Mouse (Mus musculus): ENCODE measurements around the gene Itgb8.

Itgb8 gene

DNA sequence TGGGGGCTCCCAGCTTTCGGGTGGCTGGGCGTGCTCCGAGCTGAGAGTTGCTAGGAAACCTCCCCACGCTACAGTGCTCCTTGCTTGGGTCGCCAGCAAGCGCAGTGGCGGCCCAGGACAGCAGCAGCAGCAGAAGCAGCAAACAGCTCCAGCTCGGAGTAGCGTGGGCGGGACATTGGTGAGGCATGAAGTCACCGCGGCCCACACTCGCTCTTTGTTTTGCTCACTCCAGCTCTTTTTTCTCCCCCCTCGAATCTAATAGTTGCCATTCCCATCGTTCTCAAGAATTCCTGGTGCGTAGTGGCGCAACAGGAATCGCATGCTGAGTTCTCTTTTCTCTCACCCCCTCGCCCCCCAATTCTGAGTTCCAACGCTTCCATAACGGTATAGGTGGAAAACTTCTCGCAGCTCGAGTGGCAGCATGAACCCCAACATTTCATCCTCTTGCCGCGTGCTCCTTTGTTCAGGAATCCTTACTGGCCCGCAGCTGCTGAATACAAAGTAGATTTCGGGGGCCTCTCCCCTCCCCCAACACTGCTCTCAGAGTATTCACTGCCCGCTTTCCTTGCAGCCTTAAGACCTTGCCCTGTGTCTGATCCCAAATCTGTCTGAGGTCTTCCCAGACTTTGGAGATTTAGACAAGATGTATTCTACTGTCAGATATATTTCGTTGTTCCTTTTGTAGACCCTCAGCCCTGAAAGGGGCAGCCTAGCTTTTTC, at the start of gene Itgb8:
Gene Itgb8, minus strand, starts transcription at position 107 of the 720 bp plus-strand sequence.
- DNase-seq, result peak; percentile 76

DNA sequence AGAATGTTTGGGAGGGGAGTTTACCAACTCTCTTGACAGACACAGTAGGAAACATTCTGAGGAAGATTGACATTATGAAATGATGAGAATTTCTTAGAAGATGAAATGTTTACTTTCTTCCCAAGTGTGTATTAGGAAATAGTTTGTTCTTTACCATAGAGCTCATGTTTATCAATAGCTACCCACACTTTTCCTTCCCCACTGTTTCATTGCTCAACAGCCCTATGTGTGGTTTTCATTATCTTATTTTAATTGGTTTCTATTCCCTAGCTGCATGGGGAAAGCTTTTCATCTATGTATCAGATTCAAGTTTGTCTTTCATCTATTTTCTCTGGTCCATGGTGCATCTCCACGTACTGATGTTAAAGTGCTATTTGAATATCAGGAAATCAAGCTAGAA, 37.7 kb upstream of the Itgb8 start:
- DNase-seq, result no peak

DNA sequence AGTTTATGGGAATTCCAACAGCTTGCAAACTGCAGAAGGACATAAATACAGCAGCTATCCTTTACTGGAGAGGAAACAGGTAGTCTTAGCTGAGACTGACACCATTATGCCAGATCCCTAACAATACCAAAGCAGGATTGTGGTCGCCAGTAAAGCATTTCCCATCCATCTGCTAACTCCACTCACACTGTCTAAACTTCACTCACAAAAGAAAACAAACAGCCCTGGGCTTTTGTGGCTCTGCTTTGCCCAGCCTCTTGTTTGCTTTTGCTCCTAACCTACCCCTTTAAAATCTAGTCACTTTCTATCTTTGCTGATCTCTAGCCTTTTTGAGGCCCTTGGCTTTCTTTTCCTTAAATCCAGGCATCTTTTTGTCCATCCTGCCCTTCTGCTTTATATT, 35.0 kb upstream of the Itgb8 start:
- no peak for DNase-seq

DNA sequence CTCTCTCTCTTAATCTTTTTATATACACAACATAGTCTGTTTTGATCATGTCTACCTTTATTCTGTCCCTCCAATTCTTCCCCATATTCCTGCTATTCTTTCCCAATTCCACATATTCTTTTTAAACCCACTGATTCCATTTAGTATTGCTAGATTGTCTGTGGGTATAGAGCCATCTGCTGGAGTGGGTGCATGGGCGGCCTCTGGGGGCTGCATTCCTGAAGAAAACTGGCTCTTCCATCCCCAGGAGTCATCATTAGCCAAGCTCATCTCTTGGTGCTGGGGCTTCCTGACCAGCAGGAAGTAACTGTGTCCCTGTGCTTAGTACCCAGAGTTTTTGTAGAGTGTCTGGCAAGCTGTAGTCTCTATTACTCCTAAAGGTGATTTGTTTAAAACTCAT, 33.4 kb upstream of the Itgb8 start:
- DNase-seq, result no peak

DNA sequence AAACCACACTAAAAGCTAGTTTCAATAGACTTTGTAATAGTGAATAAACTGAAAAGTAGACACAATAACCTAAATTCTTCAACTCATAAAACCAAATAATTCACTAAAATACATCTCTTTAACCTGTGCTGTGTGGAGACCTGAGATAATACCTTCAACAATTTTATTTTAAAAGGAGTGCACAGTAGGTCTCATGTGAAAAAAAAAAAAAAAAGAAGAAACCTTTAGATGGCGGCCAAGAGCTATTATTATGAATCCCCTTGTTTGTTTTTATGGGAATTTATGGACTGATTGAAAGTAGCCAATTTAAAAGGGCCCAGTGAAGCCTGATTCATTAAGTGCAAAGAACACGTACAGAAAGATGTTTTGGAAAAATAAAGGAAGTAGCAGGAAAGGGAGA, 31.4 kb upstream of the Itgb8 start:
- DNase-seq, result no peak

DNA sequence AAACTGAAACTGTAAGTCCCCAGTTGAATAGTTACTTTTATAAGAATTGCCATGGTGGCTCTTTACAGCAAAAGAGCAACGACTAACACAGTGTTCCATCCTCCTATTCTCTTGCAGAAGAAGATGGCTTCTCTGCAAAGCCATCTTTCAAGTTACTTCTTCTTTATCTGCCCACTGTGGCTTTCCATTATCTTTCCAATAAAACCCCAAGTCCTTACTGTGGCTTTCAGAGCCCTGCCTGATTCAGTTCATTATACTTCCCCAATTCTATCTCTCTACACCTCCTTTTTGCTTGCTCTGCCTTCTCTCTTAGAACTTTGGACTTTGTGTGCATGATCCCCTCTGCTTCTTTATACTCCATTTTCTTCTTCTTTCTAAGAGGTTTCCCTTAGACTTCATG, 30.1 kb upstream of the Itgb8 start:
- DNase-seq, result no peak

DNA sequence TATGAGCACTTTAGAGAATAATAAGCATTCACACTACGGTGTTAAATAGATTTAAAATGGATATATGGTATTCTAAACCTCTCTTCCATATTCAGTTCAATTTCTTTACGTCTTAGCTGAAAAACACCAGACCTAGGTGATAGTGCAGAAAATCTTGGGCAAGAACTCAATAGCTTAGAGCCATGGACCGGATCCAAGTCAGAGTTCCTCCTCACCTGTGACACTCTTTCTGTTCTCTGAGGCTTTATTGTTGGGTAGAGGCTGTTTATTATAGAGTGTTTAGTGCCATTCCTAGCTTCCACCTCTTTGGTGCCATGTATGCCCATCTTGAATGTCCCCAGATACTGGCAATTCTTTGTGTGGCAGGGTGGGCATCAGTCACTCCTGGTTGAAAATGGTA, 25.9 kb upstream of the Itgb8 start:
- no peak for DNase-seq

DNA sequence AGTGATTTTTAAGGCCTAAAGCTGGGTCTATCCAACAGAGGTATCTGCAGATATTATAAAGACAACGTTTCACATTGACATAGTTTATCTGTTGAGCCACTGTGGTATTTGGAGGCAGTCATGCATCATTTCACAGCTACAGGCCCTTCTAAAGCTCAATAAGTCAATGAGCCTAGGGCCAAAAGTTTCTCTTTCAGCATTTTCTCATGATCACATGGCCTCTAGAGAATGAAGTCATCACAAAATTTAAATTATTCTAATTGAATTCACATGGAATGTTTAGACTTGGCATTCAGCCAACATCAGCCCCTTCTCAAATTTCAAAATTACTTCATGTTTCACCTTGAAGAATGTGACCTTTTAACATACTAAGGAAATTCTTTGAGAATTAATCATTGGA, 10.0 kb upstream of the Itgb8 start:
- no peak for DNase-seq

DNA sequence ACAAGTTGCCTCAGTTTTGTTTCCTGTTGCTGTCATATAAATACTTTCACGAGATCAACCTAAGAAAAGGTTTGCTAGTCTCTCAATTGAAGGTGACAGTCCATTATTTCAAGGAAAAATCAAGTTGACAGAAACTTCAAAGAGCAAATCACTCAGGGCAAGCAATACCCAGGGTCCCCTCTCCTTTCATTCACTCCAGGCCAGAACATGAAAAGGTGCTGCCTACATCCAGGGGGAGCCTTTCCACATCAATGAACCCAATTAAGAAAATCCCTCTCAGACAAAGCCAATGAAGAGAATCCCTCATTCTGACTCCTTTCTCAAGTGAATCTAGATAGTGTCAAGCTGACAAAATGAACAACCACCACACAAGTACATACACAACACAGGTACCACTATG, 2.5 kb upstream of the Itgb8 start:
- DNase-seq, result no peak

DNA sequence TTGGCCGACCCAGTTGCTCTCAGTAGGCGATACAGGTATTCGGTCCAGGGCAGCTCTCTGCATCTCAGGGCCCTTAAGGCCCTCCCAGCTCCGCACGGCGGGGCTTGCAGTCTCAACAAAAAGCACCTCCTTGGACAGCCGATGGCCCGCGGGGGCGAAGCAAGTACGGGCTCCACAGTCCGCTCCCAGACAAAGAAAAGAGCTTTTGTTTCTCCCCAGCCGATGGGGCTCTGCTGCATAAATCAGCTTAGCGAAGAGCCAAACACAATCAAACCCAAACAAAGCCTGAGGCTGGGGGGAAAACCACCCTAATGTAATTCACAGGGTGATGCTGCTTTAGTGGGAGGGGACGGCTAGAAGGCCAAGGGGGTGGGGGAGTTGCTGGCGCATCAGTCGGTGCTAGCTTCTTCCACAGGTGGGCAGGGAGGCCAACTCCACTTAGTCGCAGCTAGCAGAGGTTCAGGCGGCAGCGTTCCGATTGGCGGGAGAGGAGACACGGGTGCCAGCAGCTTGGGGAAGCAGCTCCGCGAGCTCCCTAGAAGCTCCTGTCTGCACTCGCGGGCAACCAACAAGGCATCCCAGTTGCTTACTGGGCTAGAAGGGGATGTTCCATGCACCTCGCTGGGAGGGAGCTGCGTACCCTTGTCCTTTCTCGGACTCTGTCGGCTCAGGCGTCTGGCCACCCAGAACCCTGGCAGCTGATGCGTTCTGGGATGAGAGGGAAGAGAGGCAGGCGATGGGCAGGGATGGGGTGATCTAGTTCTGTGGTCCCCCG, 494 bp downstream of the Itgb8 start:
- DNase-seq, result peak; percentile 71

DNA sequence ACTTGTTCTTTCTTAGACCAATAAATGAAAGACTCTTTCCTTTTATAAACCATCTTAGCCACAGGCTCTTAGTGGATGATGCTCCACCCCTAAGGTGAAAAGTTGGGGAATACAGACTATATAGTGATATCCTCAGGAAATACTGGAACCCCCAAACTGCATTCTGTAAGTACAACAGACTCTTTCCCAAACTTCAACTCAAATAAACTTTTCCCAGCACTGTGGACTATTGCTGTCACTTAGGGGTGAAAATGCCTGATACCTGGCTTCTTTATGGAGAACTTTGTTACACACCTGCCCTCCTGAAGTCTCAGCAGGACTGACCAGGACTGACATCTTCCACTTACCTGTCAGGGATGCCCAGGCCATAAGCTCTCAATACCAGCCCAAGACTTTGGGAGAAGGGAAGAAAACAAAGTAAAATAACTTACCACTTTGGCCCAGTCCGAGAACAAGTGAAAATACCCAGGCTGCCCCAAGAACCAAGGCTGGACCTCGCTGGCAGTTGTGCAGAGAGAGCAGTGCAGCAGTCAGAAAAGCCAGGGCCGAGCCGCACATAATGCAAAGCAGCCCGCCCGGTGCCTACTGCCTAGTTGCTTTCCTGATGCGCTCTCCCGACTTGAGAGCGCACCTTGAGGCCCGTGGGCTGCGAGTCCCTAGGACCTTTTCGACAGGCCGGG, 1.2 kb downstream of the Itgb8 start:
- no peak for DNase-seq

DNA sequence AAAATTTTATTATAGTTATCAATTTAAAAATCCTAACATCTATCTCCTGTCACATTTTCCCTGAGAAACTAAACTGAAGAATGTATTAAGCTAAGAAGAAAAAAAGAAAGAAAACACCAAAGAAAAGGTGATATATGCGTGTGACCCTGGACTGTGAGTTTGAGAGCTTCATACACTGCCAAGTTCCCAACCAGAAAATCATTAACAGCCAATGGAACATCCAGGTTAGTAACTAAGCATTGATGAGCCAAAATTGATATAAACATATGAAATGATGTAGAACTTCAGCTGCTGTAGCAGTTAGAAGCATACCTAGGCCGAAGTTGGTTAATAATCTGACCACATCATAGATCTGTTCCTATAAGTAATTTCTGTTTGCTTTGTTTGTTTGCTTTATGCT, 6.8 kb downstream of the Itgb8 start:
- no peak for DNase-seq

DNA sequence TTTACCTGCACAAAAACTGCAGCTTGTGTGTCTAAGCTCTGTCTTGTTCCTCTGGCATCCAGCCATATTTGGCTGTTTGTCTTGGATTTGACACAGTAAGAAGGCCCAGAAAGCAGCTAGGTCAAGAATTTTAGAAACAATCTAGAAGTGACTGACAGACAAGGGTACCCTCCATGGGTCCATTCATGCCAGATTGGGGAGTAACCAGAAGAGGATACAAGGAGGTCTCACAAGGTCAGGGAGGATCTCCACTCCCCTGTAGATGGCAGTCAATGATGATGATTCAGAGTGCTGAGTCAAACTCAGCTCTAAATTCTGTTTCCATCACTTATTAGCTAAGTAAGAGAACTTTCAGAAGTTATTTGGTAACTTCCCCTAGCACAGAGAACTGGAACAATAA, 8.2 kb downstream of the Itgb8 start:
- DNase-seq, result no peak

DNA sequence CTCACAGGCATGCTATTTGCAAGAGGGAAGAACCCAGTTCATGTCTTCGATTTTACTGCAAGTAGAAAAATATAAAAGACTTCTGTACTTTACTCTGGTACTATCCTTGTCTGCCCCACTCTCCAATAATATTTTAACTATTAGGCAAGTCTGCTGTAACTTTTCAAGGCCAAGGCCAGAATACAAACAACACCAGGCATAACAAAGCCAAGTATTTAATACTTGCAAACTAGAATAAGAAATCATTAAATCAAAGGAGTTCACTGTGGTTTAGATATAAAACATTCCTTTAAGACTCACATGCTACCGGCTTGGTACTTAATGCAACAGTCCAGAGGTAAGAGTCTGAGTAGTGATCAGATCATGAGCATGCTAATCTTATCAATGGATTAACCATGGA, 9.0 kb downstream of the Itgb8 start:
- DNase-seq, result no peak

DNA sequence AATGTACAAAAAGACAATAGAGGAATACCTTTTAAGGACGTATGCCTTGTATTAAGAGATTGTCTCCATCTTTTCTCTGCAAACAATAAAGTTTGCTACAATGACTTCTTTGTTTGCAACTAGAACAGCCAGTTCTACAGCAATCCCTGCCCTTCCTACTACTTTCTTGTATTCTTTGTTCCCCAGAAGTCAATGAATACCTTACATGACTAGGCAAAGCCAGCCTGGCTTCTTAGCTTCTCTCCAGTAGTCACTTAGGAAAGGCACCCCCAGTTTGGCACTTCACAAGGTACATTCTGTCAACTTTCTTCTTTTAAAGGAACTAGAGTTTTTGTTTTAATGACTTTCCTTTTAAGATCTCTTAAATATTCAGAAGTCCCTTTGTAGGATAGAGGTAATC, 10.7 kb downstream of the Itgb8 start:
- DNase-seq, result no peak

DNA sequence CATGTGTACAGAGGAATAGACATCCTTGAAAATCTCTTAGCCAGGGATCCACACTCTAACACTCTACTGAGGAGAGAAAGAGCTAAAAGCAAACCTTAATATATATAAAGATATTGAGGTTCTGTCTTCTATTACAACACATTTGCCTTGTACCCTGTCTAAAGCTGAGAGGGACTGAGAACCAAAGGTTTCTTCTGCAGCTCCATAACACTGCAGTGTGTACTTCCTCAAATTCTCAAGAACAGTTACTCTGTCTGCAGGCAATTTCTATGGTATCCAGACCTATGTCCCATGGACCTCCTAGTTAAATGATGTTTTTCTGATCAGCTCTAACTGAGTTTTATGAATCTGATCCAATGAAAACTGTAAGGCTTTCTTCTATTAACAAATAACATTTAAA, 13.9 kb downstream of the Itgb8 start:
- DNase-seq, result no peak

DNA sequence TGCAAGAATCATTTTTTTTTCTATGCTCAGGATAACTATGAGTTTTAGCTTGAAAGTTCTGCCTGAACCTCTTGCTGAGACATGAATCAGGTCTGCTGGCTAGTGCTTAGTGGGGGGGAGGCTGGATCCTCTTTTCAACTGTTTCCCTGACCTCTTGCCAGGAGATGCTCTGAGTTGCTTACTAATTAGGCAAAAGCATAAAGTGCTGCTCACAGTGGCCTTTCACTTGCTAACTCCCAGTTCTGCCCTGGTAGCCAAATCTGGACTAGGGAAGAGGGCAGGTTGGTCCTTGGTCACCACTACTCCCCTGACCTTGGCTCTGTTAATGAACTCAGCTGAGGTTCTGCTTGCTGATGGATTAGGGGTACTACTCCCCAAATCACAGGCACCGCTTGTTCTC, 19.2 kb downstream of the Itgb8 start:
- DNase-seq, result no peak

DNA sequence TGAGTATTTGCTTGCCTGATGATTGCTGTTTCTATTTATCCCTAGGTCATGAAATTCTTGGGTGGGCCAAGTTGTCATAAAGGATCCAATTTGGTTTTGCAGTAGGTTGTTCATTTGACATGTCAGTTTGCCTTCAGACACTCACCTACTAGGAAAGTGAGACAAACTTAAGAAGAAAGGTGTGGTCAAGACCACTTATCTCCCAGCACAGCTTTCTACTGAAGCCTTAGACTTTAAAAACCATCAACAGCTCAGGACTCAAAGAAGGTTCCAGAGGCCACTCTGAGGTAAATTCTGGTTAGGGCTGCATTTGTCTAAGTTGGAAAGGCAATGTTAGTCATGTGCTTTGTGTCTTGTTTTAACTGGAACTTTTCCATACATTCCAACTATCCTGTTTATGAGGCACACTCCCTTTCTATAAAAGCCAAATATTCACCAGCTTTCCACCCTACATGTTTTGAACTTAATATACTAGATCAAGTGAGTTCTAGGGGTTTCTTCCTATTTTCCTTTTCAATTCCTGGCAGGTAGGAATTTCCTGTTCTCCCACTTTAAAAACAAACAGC, 20.8 kb downstream of the Itgb8 start:
- no peak for DNase-seq

DNA sequence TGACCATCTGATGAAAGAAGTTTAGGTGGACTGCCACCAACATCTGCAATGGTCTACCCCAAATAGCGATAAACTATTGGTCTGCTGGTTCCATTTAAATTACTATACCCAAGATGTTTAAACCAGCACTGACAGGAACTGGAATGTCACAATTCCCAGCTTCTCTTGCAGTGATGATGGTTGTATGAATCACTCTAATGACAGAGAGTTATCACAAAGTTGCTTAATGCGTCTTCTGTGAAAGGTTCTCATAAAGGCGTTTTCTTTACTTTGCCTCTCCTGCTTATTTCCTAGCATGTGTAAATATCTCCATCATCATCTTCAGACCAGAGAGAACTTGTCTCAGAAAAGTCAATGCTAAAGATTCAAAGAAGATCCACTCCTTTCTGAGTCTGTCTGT, 23.4 kb downstream of the Itgb8 start:
- DNase-seq, result no peak

DNA sequence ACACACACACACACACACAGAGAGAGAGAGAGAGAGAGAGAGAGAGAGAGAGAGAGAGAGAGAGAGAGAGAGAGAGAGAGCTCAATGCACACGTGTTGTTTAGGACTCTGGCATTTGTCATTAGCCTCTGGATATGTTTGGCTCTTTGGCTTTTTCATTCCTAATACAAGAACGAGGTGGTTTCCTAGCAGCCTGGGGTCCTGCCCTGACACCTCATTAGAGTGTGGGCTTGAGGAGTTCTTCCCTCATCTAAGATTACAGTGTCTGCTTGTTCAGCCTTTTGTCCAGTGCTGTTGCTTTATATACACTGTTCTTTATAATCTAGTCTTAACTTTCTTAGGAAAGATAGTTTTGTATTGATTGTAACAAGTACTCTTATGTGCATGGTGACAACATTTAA, 27.1 kb downstream of the Itgb8 start:
- no peak for DNase-seq

DNA sequence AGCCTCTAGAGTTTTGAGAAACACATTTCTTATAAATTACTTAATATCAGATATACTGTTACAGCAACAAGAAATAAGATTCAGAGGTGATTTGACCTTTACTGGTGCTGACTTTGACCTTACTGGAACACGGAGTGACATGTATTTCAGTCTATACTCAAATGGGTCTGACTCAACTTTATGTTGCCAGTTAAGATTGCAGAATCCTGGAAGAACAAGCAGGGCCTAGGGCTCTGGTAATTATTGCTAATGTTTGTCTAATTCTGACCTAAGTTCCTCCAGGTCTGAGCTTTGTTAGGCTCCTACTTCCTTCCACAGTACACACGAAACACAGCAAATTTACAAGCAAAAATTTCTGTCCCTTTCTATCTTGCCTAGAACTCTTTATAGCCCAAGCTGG, 28.0 kb downstream of the Itgb8 start:
- no peak for DNase-seq

DNA sequence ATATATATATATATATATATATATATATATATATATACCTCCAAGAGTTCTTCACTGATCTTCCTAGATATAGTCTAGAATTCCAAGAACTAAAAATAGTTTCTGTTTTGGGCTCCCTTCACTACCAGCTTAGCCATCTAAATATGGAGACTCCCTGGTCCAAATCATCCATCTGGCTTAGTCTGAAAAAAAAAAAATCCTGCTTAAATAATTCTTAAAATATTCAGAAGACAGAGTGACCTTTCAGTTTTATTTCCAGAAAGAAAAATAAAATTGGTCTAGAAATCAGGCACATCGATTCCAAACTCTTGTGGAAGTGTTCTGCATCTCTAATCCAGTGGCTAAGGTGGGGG, 28.6 kb downstream of the Itgb8 start:
- no peak for DNase-seq

DNA sequence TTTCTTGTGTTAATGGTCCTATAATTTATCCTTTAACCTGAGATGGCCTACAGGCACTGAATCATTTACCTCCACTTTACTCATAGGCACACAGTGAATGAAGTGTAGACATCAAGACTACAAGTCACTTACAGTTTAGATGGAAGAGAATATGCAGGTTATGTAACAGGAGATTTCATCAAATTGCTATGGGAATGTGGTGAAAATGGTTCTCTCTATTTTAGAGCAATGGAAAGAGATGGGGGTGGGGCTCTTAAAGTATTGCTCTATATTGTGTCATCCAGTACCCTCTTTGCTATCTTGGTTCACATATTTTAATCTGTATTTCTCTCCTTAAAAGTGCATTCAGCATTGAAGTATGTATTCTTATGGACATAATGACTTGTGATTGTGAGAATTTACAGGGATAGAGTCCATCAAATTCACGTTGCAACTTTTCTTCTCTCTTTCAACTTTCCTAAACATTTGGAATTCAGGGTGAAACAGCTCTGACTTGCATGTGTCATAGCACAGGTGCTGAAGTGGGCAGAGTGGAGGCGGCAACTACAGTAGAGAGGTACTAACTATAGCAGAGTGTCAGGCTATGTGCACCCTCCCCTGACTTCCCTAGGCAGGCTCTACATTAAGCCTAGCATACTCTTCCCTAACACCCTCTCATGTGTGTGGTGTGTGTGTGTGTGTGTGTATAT, 29.1 kb downstream of the Itgb8 start:
- no peak for DNase-seq

DNA sequence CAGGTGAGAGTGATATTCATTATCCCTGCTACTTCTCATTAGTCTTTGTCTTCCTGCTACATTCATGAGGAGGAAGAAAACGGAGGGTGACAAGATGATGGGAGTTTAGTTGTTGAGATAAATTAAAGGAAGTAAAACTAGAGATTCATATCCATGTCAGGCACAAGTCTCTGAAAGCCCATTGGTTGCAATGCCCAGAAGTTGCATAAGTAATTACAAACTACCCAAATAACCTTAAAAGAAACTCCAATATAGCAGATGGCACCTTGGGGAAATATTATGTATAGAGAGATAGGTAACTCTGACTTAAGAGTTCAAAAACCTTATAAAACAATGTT, 31.2 kb downstream of the Itgb8 start:
- no peak for DNase-seq

All from right cerebral cortex, postnatal 4 days (tissue).